Mouse (Mus musculus) duodenum, adult 2 months (tissue): ENCODE data around the gene Gbp6. TPM values are rescaled to one million over a fixed set of nuclear protein-coding genes. Genes with fewer than 3 reads are reported as not detected.

Source experiments
- polyA plus RNA-seq: library from polyadenylated mRNA; depleted of rRNA; stranded (reverse); fragments of >200 nt; gene quantifications from 2 replicates; pipeline ENCODE4 v1.2.3, GENCODE M21; 2012; ENCODE audit warnings: low replicate concordance; rRNA removed

The Gbp6 gene
- polyA plus RNA-seq: 0.53 and 0.66 TPM in 2 replicates

DNA sequence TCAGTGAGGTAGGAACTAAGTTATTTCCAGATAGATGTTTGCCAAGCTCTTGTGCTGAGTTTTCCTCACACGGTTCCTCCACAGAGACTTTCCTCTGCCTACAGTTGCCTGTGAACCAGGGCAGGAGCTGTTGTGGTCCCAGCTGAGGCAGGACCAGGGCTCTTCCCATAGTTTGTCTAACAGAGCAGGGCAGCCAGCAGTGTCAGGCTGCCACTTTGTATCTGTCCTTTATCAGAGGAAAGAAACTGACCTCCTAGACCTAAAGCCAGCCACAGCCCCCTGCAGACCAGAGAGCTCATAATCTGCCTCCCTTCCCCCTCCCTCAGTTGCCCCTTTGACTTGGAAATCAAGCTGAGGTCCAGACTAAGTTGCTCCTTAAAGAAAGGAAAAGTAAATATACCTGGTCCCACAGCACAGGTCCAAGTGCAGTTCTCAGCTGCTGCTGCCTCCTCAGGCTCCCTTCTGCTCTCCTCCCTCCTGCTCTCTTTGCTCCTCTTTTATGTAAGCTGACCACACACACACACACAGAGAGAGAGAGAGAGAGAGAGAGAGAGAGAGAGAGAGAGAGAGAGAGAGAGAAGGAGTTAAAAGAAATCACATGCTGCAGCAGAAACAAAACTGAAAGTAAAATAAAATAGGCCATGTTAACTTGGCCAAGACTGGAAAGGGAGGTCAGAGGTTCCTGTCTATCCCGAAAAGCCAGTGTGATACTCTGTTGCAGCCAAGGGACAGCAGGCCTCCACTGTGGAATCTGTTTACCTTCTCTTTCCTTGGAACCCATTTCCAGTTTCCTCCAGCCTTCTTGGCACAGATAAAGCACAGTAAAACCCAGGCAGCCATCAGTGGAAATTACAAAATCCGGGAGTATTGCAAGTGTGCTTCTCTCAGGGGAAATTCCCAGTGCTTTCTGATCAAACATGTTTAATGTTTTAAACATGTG lies at the start of gene Gbp6, which contains the start of gene Gm43302:
Gene Gbp6, minus strand, starts transcription at position 473 of the 940 bp plus-strand sequence.
Gene Gm43302, minus strand, starts transcription at position 470 of the 940 bp plus-strand sequence.

DNA sequence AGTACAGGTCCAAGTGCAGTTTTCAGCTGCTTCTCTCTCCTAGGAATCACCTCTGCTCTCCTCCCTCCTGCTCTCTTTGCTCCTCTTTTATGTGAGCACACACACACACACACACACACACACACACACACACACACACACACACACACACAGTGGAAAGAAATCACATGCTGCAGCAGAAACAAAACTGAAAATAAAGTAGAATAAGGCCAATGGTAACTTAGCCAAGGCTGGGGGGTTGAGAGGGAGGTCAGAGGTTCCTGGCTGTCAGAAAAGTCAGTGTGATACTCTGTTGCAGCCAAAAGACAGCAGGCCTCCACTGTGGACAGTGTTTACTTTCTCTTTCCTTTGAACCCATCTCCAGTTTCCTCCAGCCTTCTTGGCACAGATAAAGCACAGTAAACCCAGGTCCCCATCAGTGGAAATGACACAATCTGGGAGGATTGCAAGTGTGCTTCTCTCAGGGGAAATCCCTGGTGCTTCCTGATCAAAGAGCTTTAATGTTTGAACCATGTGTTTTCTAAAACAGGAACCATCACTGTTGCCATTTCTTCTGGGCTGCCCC lies 53.9 kb downstream of the Gbp6 start, which contains the start of gene Gbp10:
Gene Gbp10, minus strand, starts transcription at position 51 of the 565 bp plus-strand sequence.

Other genes with a start within 250 kb of the Gbp6 start
- gene Gbp9, start 154.2 kb downstream of the Gbp6 start, polyA plus RNA-seq: 0.33 and 0.43 TPM in 2 replicates
- 0.58 and 1.8 TPM in 2 replicates for gene Gbp8, start 154.2 kb downstream of the Gbp6 start, polyA plus RNA-seq
- 1.1 and 2.1 TPM in 2 replicates for gene Gbp4, start 154.1 kb downstream of the Gbp6 start, polyA plus RNA-seq
- gene Gbp10, start 54.2 kb downstream of the Gbp6 start, polyA plus RNA-seq: not detected in 2 replicates
- gene Gm43302, start within 50 bp of the Gbp6 start, polyA plus RNA-seq: 0.32 and 0.44 TPM in 2 replicates
- gene Lrrc8b, start 122.1 kb upstream of the Gbp6 start, polyA plus RNA-seq: 8.2 and 10.1 TPM in 2 replicates
- 2.9 and 9.2 TPM in 2 replicates for gene Lrrc8c, start 225.7 kb upstream of the Gbp6 start, polyA plus RNA-seq